Mouse (Mus musculus): ENCODE measurements around the gene Hoxd13. TPM values are rescaled to one million over a fixed set of nuclear protein-coding genes. Genes with fewer than 3 reads are reported as not detected.

Gene Hoxd13
- polyA plus RNA-seq (2016; fragmentation: Nextera tagmentation; extraction: Ambion mirVana), result not detected in 2 replicates

DNA sequence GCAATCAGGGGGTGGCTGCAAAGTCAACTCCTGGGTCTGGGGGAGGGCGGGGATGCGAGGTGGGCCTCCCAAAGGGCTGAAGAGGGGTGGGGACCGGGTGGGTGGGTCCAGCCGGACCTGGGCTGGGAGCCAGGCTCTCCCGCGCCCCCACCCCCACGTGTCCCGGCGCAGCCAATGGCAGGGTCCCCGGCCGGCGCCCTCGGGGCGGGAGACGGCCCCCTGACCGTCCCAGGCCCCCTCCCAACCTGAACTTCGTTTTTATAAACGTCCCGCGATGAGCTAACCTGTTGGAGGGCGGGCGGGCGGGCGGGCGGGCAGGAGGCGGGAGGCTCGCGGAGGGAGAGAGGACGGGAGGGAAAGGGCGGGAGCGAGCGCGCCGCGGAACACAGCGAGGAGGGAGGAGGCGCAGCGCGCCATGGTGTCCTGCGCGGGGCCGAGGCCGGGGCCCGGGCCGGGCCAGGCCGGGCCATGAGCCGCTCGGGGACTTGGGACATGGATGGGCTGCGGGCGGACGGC, at the start of gene Hoxd13:
Gene Hoxd13 (plus strand): TSS at position 469 of the 516 bp plus-strand sequence.
- peak within 1 kb of the TSS; percentile 55 for H3K4me3 ChIP-seq
- H3K4me1 ChIP-seq, result peaks cover 16% of the 10 kb centered on the region
- no peaks in the 10 kb centered on the region for H3K9me3 ChIP-seq
- no peaks in the 10 kb centered on the region for H3K36me3 ChIP-seq (replicated peaks)
- under 1% methylated on average over 48 of the region's 51 CpGs for WGBS
- no peak within 1 kb of the TSS for H3K27ac ChIP-seq (replicated peaks)
- peak; percentile 57 for DNase-seq (ENCODE audit: low spot score)
- H3K27me3 ChIP-seq (replicated peaks; ENCODE audit: low read depth, poor library complexity, severe bottlenecking), result peaks cover 100% of the 10 kb centered on the region

DNA sequence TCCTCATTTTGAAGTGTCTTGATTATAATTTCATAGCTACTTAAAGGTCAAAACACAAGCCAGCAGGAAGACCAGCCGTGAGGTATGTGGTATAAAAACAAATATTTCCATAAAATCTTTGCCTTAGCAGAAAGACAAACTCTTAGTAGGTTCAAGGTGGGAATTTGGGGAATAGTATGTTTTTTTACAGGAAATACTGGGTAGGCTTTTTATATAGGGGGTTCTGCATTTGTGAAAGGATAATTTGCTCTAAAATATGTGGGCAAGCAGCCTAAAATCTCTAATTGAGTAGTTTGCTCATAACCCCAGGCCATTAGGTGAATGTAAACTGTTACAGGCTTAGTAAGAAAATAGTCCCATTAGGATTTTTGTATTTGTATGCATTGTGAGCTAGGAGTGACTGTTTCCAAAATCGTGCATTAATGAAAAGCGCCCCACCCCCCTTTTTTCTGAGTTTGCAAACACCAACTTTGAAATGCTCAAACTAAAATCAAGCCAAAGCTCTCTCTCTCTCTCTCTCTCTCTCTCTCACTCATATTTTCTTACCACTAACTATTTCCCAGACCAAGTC, 48.3 kb upstream of the Hoxd13 start:
- Histone ChIP-seq H3K9me3 (no peaks in the 10 kb centered on the region), H3K27me3 (replicated peaks; ENCODE audit: low read depth, poor library complexity, severe bottlenecking) (no peaks in the 10 kb centered on the region), H3K27ac (replicated peaks) (no peak overlapping the region), H3K4me3 (no peak overlapping the region), H3K36me3 (replicated peaks) (no peaks in the 10 kb centered on the region), H3K4me1 (no peaks in the 10 kb centered on the region)
- WGBS, result 85% methylated on average over 3 of the region's 3 CpGs
- DNase-seq (ENCODE audit: low spot score), result no peak

DNA sequence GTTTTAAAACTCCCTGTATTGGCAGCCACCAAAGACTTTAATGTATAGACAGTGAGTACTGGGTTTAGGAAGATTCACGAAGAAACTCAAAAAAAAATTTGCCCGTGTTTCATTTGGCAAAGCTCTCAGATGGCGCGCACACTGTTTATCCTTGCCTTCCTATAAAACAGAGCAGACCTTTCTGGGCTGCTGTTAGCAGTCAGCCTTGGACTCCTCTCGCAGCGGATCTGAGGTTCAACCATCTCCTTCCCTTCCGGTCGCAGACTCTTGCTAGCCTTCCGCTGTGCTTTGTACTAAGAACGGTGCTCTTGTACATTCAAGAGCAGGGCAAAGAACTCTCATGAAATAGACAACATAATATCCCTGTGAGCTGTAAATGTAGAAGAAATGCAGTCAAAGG, 47.7 kb upstream of the Hoxd13 start:
- 89% methylated on average over 10 of the region's 10 CpGs for WGBS
- DNase-seq (ENCODE audit: low spot score), result no peak
- Histone ChIP-seq H3K4me1 (no peaks in the 10 kb centered on the region), H3K27me3 (replicated peaks; ENCODE audit: low read depth, poor library complexity, severe bottlenecking) (no peaks in the 10 kb centered on the region), H3K27ac (replicated peaks) (no peak overlapping the region), H3K36me3 (replicated peaks) (no peaks in the 10 kb centered on the region), H3K4me3 (no peak overlapping the region), H3K9me3 (no peaks in the 10 kb centered on the region)

DNA sequence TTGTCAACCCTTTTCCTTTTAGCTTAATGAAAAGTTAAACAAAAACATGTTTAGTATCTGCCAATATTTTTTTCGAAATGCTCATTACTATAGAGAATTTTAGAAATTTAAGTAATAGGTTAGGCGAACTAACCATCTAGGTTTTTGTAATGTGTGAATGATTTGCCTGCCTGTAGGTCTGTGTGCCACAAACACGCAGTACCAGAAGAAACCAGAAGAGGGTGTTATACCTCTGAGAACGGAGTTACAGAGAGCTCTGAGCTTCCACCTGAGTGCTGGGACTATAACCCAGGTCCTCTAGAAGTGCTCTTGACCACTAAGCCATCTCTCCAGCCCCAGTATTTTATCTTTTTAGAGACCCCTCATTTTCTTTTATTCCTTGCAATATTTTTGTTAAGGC, 32.7 kb upstream of the Hoxd13 start:
- Histone ChIP-seq H3K9me3 (no peaks in the 10 kb centered on the region), H3K27ac (replicated peaks) (no peak overlapping the region), H3K36me3 (replicated peaks) (no peaks in the 10 kb centered on the region), H3K4me1 (no peaks in the 10 kb centered on the region), H3K27me3 (replicated peaks; ENCODE audit: low read depth, poor library complexity, severe bottlenecking) (0 out of 2 replicates have a peak, but pooled peaks cover 4% of the 10 kb centered on the region), H3K4me3 (no peak overlapping the region)
- no peak for DNase-seq (ENCODE audit: low spot score)
- WGBS, result 69% methylated on average over 4 of the region's 4 CpGs

DNA sequence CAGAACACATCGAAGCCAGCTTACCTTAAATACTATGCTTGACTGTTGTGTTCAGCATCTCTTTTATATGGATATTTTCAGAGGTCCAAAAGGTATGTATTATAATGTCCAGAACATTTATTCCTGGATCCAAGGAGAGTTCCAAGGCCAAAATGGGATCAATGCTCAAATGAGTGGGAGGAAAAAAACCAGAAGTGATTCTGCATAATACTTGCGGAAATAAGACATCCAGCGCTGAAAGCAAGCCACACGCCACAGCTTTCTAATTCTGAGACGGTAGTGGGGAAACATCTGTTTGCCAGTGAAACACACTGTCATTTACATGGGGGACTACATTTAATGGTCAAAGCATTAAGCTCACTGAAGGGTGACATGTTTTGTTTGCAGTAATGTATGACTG, 25.7 kb upstream of the Hoxd13 start:
- H3K27me3 ChIP-seq (replicated peaks; ENCODE audit: low read depth, poor library complexity, severe bottlenecking), result peaks cover 57% of the 10 kb centered on the region
- no peaks in the 10 kb centered on the region for H3K9me3 ChIP-seq
- DNase-seq (ENCODE audit: low spot score), result no peak
- H3K4me3 ChIP-seq, result no peak overlapping the region
- H3K4me1 ChIP-seq, result no peaks in the 10 kb centered on the region
- WGBS, result 79% methylated on average over 5 of the region's 5 CpGs
- no peaks in the 10 kb centered on the region for H3K36me3 ChIP-seq (replicated peaks)
- H3K27ac ChIP-seq (replicated peaks), result no peak overlapping the region

DNA sequence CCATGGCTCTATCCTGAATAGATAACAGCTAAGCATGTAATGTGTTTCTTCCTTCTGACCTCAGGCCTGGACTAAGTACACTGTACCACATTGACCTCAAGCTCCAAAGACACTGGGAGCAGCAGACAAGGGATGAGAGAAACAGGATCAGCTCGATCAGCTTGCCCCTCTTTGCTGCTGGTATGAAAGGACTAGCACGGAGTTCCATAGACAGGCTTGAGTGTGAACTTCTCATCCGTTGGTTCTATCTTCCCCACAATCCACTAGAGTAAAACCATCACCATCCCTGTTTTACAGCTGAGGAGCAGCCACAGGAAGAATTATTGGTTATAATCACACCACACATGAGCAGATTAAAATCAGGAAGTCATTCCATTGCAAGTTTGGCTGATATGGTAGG, 22.5 kb upstream of the Hoxd13 start:
- no peak overlapping the region for H3K27ac ChIP-seq (replicated peaks)
- H3K36me3 ChIP-seq (replicated peaks), result no peaks in the 10 kb centered on the region
- H3K27me3 ChIP-seq (replicated peaks; ENCODE audit: low read depth, poor library complexity, severe bottlenecking), result peaks cover 84% of the 10 kb centered on the region
- H3K4me3 ChIP-seq, result no peak overlapping the region
- H3K9me3 ChIP-seq, result no peaks in the 10 kb centered on the region
- DNase-seq (ENCODE audit: low spot score), result no peak
- H3K4me1 ChIP-seq, result no peaks in the 10 kb centered on the region
- 84% methylated on average over 3 of the region's 3 CpGs for whole genome bisulfite sequencing

DNA sequence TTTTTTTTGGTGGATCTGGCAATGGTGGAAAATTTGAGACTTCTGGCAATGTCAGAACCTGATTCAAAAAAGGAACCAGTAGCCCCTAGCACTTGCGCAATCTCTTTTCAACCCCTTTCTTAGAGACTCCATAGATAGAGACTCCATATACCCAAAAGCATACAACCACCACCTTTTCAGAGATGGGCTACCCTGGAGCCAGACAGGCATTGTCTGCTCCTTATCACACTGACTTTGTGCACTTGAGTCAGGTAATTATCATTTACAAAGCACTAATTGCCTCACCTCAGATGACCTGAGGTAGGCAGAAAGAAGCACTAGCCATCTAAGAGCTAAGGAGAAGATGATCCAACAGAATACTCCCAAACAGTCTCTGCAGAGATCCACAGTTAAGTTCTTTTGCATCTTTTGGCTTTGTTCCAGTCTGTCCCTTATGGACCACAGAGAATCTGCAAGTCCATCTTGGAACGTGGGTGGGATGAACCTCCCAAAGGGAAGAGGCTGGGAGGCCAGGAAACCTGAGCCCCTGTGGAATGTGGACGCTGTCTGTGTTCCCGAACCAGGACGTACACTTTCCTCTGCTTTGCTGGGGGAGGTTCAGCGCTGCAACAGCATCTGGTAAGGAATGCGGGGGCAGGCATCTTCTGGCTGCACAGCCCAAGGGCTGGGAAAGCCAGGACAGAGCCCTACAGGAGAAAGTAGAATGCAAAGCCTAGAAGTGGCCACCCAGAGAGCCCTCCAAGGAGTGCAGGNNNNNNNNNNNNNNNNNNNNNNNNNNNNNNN, 20.8 kb upstream of the Hoxd13 start:
- Histone ChIP-seq H3K36me3 (replicated peaks) (no peaks in the 10 kb centered on the region), H3K4me3 (no peak overlapping the region), H3K4me1 (no peaks in the 10 kb centered on the region), H3K27me3 (replicated peaks; ENCODE audit: low read depth, poor library complexity, severe bottlenecking) (peaks cover 98% of the 10 kb centered on the region), H3K9me3 (no peaks in the 10 kb centered on the region), H3K27ac (replicated peaks) (no peak overlapping the region)
- DNase-seq (ENCODE audit: low spot score), result no peak
- WGBS, result 13% methylated on average over 7 of the region's 7 CpGs

DNA sequence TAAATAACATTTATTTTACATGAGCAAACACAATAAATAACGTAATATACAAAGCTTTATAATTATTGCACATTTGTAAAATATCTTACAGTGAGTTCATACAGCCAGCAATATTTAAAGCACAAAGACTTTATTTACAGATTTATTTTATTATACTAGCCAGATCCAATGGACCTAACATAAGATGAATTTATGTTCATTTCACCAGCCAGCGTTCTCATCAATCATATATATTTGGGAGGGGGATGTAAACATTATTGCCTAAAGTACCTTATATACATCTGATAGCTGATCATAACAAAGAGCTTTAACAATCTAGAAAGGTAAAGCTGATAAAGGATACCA, 15.1 kb upstream of the Hoxd13 start:
- Histone ChIP-seq H3K4me3 (no peak overlapping the region), H3K36me3 (replicated peaks) (no peaks in the 10 kb centered on the region), H3K27me3 (replicated peaks; ENCODE audit: low read depth, poor library complexity, severe bottlenecking) (peaks cover 98% of the 10 kb centered on the region), H3K4me1 (peaks cover 13% of the 10 kb centered on the region), H3K9me3 (no peaks in the 10 kb centered on the region), H3K27ac (replicated peaks) (no peak overlapping the region)
- DNase-seq (ENCODE audit: low spot score), result no peak
- 38% methylated on average over 2 of the region's 2 CpGs for WGBS

DNA sequence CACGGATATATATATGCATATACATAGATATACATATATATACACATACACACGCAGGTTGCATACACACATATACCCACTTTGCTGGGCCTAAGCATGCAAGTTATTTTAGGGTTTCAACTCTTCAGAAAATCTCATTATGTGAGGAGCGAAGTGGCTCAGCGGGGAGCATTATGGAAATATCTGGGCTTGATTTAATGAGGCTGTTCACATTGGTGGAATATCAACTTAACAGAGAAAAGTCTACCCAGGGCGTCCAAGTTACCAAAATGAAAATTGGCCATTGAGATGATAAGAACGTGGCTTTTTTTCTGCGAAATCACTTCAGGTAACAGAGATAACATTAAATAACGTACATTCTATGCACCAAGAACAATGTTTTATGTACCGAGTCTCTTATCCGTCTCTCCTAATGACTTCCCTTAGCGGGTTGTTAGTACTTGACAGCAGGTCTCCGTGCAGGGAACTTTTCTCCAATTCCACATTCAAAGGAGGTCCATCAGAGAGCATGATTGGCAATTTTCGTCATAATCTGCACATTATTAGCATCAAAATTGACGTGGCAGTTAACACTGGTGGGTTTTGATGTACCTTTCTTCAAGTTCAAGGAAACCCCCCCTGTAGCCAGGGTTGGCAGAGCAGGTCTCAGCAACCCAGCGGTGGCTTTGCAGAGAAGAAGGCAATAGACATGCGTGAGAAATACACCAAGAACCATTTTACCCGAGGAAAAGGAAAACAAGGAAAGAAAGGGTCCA, 14.2 kb upstream of the Hoxd13 start:
- H3K9me3 ChIP-seq, result no peaks in the 10 kb centered on the region
- H3K36me3 ChIP-seq (replicated peaks), result no peaks in the 10 kb centered on the region
- no peak for DNase-seq (ENCODE audit: low spot score)
- WGBS, result 13% methylated on average over 17 of the region's 17 CpGs
- H3K27me3 ChIP-seq (replicated peaks; ENCODE audit: low read depth, poor library complexity, severe bottlenecking), result peaks cover 98% of the 10 kb centered on the region
- no peak overlapping the region for H3K27ac ChIP-seq (replicated peaks)
- peaks cover 18% of the 10 kb centered on the region for H3K4me1 ChIP-seq
- no peak overlapping the region for H3K4me3 ChIP-seq

DNA sequence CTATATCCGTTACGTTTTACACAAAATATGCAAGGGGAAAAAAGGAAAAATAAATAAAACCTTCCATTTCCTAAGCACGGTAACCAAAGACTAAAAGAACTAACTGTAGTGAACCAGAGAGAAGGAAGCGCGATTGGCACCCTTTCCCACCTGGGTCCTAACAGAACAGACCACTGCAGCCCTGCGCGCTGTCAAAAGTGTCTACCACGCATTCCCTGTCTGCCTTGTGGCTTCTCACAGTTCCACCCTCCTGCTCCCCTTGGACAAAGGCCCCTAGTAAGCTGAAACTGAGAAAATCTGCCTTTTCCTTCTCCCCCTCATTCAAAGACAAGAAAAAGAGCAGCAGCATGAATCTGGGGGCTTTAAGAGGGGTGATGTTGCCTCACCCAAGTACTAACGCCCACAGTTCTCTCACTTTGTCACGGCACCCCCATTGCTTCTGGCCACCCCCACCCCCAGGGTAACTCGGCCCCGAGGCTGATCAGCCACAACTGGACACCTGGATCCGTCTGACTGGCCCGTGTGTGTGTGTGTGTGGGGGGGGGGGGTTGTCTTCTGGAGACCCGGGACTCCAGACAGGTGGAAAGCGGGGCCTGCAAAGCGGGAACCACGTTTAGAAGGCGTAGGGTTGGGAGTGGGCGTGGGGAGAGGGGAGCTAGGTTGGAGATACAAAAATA, 13.2 kb upstream of the Hoxd13 start:
- no peak overlapping the region for H3K27ac ChIP-seq (replicated peaks)
- no peaks in the 10 kb centered on the region for H3K36me3 ChIP-seq (replicated peaks)
- H3K4me1 ChIP-seq, result peaks cover 19% of the 10 kb centered on the region
- 3% methylated on average over 20 of the region's 20 CpGs for WGBS
- H3K4me3 ChIP-seq, result no peak overlapping the region
- H3K9me3 ChIP-seq, result no peaks in the 10 kb centered on the region
- peaks cover 98% of the 10 kb centered on the region for H3K27me3 ChIP-seq (replicated peaks; ENCODE audit: low read depth, poor library complexity, severe bottlenecking)
- no peak for DNase-seq (ENCODE audit: low spot score)

DNA sequence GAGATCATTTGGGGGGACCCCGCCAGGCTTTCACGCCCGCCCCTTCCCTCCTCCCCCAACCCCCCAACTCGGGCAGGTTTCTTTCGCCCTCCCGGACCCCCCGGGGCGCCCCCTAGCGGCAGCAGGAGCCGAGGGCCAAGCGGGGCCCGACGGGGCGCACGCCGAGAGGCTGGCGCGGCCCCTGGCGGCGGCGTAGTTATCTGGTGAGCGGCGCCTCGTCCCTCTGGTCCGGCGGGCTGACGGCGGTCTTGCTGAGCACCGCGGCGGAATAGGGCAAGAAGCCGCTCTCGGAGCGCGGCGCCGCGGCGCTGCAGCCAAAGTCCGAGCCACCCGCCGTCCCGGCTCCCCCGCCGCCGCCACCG, 12.7 kb upstream of the Hoxd13 start:
- H3K27ac ChIP-seq (replicated peaks), result no peak overlapping the region
- H3K36me3 ChIP-seq (replicated peaks), result no peaks in the 10 kb centered on the region
- H3K27me3 ChIP-seq (replicated peaks; ENCODE audit: low read depth, poor library complexity, severe bottlenecking), result peaks cover 98% of the 10 kb centered on the region
- peak overlapping the region; percentile 48 for H3K4me3 ChIP-seq
- DNase-seq (ENCODE audit: low spot score), result peak; percentile 60
- no peaks in the 10 kb centered on the region for H3K9me3 ChIP-seq
- H3K4me1 ChIP-seq, result peaks cover 19% of the 10 kb centered on the region
- under 1% methylated on average over 46 of the region's 47 CpGs for WGBS

DNA sequence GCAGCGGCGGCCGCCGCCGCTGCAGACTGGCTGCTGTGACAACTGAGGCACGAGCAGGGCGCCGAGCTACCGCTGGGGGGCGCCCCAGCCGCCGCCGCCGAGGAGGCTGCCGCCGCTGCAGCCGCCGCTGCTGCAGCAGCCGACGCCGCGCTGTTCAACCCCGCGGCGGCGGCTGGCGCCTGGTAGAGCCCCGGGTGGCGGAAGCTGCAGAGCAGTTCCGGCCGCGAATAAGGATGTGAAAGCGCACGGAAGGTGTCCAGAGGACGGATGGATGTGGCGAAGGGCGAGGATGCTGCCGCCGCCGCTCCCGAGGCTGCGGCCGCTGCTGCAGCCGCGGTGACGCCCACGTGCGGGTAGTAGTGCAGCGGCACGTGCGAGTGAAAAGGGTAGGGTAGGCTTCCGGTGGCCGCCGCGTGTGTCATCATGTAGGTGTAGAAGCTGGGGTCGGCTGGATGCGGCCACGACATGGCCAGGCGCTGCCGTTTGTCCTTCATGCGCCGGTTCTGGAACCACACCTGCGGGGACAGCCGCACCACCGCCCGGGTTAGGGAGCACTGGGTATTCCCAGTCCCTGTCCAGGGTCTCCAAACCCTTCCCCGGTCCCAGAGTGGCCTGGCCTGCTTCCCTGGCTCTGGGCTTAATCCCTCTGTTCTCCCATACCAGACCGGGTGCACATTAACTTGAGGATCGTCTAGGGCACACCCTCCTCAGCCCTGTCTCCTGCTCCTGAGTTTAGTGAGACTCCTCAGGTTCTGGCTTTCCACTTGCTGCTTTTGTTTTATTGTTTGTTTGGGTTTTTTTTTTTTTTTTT, 12.1 kb upstream of the Hoxd13 start:
- DNase-seq (ENCODE audit: low spot score), result peak; percentile 70
- Histone ChIP-seq H3K36me3 (replicated peaks) (no peaks in the 10 kb centered on the region), H3K27me3 (replicated peaks; ENCODE audit: low read depth, poor library complexity, severe bottlenecking) (peaks cover 98% of the 10 kb centered on the region), H3K27ac (replicated peaks) (no peak overlapping the region), H3K4me1 (peaks cover 19% of the 10 kb centered on the region), H3K9me3 (no peaks in the 10 kb centered on the region), H3K4me3 (peak overlapping the region; percentile 48)
- WGBS, result 2% methylated on average over 69 of the region's 69 CpGs
